Mouse (Mus musculus) E14TG2a.4 (cell line): Measurements from ENCODE around the gene Gm12666.
"Not testable (repeated sequence)": the region's sequence is repeated elsewhere in the genome, so short reads cannot be mapped to it uniquely, and the experiment has no call there.

Experiments
- H3K27me3 ChIP-seq: 2 replicates; pipeline ENCODE4 v1.6.1; 2014; ENCODE audit warnings: low read length, control low read depth; ENCODE audit not compliant: insufficient read depth
- H3K36me3 ChIP-seq: 2 replicates; pipeline ENCODE4 v1.6.1; 2014; ENCODE audit warnings: low read length, control low read depth; ENCODE audit not compliant: insufficient read depth
- H3K4me1 ChIP-seq: replicated peaks from 2 replicates; pipeline ENCODE4 v1.6.1; 2014; ENCODE audit warnings: low read depth, low read length, control low read depth
- H3K4me3 ChIP-seq: replicated peaks from 2 replicates; pipeline ENCODE4 v1.5.1; 2014; ENCODE audit warnings: mild to moderate bottlenecking, low read length
- H3K9me3 ChIP-seq: 2 replicates; pipeline ENCODE4 v1.6.1; 2014; ENCODE audit warnings: low read length, control low read depth
- CTCF ChIP-seq: conservative IDR thresholded peaks from 2 replicates; pipeline ENCODE4 v1.5.1; 2014; ENCODE audit warnings: low read length
- NANOG ChIP-seq: IDR thresholded peaks from 2 replicates; pipeline ENCODE4 v1.6.1; 2014; ENCODE audit warnings: borderline replicate concordance, low read length, mixed read lengths
- POU5F1 ChIP-seq: IDR thresholded peaks from 2 replicates; pipeline ENCODE4 v1.6.1; 2014; ENCODE audit warnings: low read length, borderline replicate concordance

The Gm12666 gene

GRCm38 (mm10) chr4:92191649-92192048 is at the start of gene Gm12666:
Gm12666 (minus strand) TSS chr4:92191749.
- H3K4me1 ChIP-seq, H3K36me3 ChIP-seq, H3K9me3 ChIP-seq, H3K27me3 ChIP-seq, H3K4me3 ChIP-seq: not testable (repeated sequence)

GRCm38 (mm10) chr4:92226326-92226725 is 34.8 kb upstream of the Gm12666 start:
- H3K27me3 ChIP-seq: no peaks in the 10 kb centered on the region
- no peaks in the 10 kb centered on the region for H3K36me3 ChIP-seq
- no peaks in the 10 kb centered on the region for H3K9me3 ChIP-seq
- TF ChIP-seq POU5F1 (no peak), CTCF (no peak), NANOG (no peak)
- H3K4me1 ChIP-seq: no peaks in the 10 kb centered on the region
- no peak overlapping the region for H3K4me3 ChIP-seq

GRCm38 (mm10) chr4:92216286-92216685 is 24.7 kb upstream of the Gm12666 start:
- Histone ChIP-seq H3K36me3 (no peaks in the 10 kb centered on the region), H3K4me3 (no peak overlapping the region), H3K4me1 (no peaks in the 10 kb centered on the region), H3K27me3 (no peaks in the 10 kb centered on the region), H3K9me3 (no peaks in the 10 kb centered on the region)
- TF ChIP-seq NANOG (no peak), CTCF (no peak), POU5F1 (no peak)

GRCm38 (mm10) chr4:92152646-92153045 is 38.9 kb downstream of the Gm12666 start:
- Histone ChIP-seq H3K9me3 (no peaks in the 10 kb centered on the region), H3K36me3 (no peaks in the 10 kb centered on the region), H3K4me3 (no peak overlapping the region), H3K4me1 (no peaks in the 10 kb centered on the region), H3K27me3 (no peaks in the 10 kb centered on the region)
- TF ChIP-seq CTCF (no peak), NANOG (no peak), POU5F1 (no peak)

GRCm38 (mm10) chr4:92147134-92147533 is 44.4 kb downstream of the Gm12666 start, which contains the start of gene Izumo3:
Izumo3 (minus strand) TSS chr4:92147234.
- Histone ChIP-seq H3K27me3 (no peaks in the 10 kb centered on the region), H3K4me3 (no peak within 1 kb of the TSS), H3K4me1 (no peaks in the 10 kb centered on the region), H3K36me3 (no peaks in the 10 kb centered on the region), H3K9me3 (no peaks in the 10 kb centered on the region)
- TF ChIP-seq POU5F1 (no peak), CTCF (no peak), NANOG (no peak)
